Mouse (Mus musculus) gonadal fat pad, adult 2 months (tissue): ENCODE data around the gene Spock1. TPM values are rescaled to one million over a fixed set of nuclear protein-coding genes. Genes with fewer than 3 reads are reported as not detected.
"Not testable (repeated sequence)": the region's sequence is repeated elsewhere in the genome, so short reads cannot be mapped to it uniquely, and the experiment has no call there.

ENCODE experiments used
- DNase-seq: peaks from one replicate; pipeline ENCODE4 v3.0.0-alpha.2; 2012; ENCODE audit warnings: low read depth
- polyA plus RNA-seq: library from polyadenylated mRNA; depleted of rRNA; stranded (reverse); fragments of >200 nt; gene quantifications from 2 replicates; pipeline ENCODE4 v1.2.3, GENCODE M21; 2012

Spock1 gene
- polyA plus RNA-seq, 1 experiment: 14.0 TPM

GRCm38 (mm10) chr13:57595761-57596051, 312.4 kb downstream of the Spock1 start:
- no peak for DNase-seq

GRCm38 (mm10) chr13:57595032-57595760, 312.9 kb downstream of the Spock1 start:
- no peak for DNase-seq

- not testable (repeated sequence) for DNase-seq
Observed at GRCm38 (mm10) chr13:57589338-57589914, 318.7 kb downstream of the Spock1 start.

GRCm38 (mm10) chr13:57588558-57589273, 319.4 kb downstream of the Spock1 start:
- no peak for DNase-seq

GRCm38 (mm10) chr13:57585131-57585530, 323.0 kb downstream of the Spock1 start:
- no peak for DNase-seq

- DNase-seq: no peak
Observed at GRCm38 (mm10) chr13:57582314-57582976, 325.7 kb downstream of the Spock1 start.

- no peak for DNase-seq
Observed at GRCm38 (mm10) chr13:57577541-57578244, 330.4 kb downstream of the Spock1 start.

GRCm38 (mm10) chr13:57573501-57573900, 334.6 kb downstream of the Spock1 start:
- no peak for DNase-seq

- no peak for DNase-seq
Observed at GRCm38 (mm10) chr13:57568404-57568803, 339.7 kb downstream of the Spock1 start.

GRCm38 (mm10) chr13:57555186-57555585, 352.9 kb downstream of the Spock1 start:
- no peak for DNase-seq

GRCm38 (mm10) chr13:57549743-57550142, 358.4 kb downstream of the Spock1 start:
- DNase-seq: no peak

- DNase-seq: no peak
Observed at GRCm38 (mm10) chr13:57536988-57537547, 371.1 kb downstream of the Spock1 start.

GRCm38 (mm10) chr13:57534325-57534724, 373.8 kb downstream of the Spock1 start:
- no peak for DNase-seq

GRCm38 (mm10) chr13:57525946-57526345, 382.2 kb downstream of the Spock1 start:
- no peak for DNase-seq

GRCm38 (mm10) chr13:57524546-57524945, 383.6 kb downstream of the Spock1 start:
- no peak for DNase-seq

GRCm38 (mm10) chr13:57523366-57523765, 384.8 kb downstream of the Spock1 start:
- DNase-seq: no peak

- DNase-seq: no peak
Observed at GRCm38 (mm10) chr13:57522319-57522718, 385.8 kb downstream of the Spock1 start.

- DNase-seq: no peak
Observed at GRCm38 (mm10) chr13:57521152-57521551, 387.0 kb downstream of the Spock1 start.

GRCm38 (mm10) chr13:57519790-57520189, 388.3 kb downstream of the Spock1 start:
- DNase-seq: no peak

- DNase-seq: no peak
Observed at GRCm38 (mm10) chr13:57515737-57516136, 392.4 kb downstream of the Spock1 start.

- no peak for DNase-seq
Observed at GRCm38 (mm10) chr13:57501552-57501951, 406.6 kb downstream of the Spock1 start.

GRCm38 (mm10) chr13:57496778-57497177, 411.4 kb downstream of the Spock1 start:
- no peak for DNase-seq
